Comparison of ENCODE assay signal across 8 mouse cellular contexts in the genomic region with DNA sequence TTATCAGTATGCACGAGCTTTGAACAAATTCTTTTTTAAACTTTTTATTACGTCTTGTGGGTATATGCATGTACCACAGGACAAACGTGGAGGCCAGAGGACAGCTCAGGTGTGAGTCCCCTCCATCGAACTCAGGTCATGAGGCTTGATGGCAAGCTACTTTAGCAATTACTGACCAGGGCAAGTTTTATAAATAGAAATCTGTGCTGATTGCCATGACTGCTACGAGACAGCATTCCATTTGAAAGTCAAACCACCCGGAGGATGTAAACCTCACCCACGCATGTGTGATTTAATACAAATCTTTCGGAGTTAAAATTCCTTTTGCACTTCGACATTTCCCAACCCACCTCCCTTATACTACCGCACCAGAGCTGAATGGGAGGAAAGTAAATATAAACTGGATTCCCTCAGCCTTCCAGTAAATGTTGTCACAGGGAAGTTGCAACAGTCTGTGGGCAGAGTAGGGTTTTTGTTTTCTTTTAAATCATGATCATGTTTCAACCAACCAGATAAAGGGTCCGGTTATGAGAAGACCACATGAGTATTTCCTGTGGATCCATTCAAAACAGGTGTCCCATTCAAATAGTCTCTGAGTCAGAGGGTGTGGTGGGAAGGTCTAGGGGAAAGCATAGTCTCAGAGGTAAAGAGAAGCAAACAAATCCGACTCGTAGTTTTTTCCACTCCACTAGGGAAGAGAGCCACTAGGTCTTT. TPM values are rescaled to one million over a fixed set of nuclear protein-coding genes. Genes with fewer than 3 reads are reported as not detected.
DNase-seq lines count a peak whose midpoint lies in the region; ATAC-seq lines count a peak whose summit lies in the region.

No protein-coding gene starts in this region.

- H3K4me2 ChIP-seq in heart, embryonic 16.5 days (ENCODE audit: low read depth, low read length): peak overlapping the region; percentile 81
- peak overlapping the region; percentile 83 for H3K4me2 ChIP-seq in liver, embryonic 16.5 days (ENCODE audit: low read depth, low read length)

- peaks cover 24% of the 10 kb centered on the region for H3K4me1 ChIP-seq in heart, embryonic 16.5 days (ENCODE audit: control insufficient read depth, insufficient read depth, low read length)
- H3K4me1 ChIP-seq in liver, embryonic 16.5 days (ENCODE audit: control insufficient read depth, low read depth, low read length): peaks cover 25% of the 10 kb centered on the region

- H3K36me3 ChIP-seq in heart, embryonic 16.5 days (ENCODE audit: control insufficient read depth, insufficient read depth): no peaks in the 10 kb centered on the region
- H3K36me3 ChIP-seq in liver, embryonic 16.5 days (ENCODE audit: control insufficient read depth, insufficient read depth): no peaks in the 10 kb centered on the region

- H3K9ac ChIP-seq in heart, embryonic 16.5 days (ENCODE audit: low read length): peak overlapping the region; percentile 92
- peak overlapping the region; percentile 71; the same call in 1 of the 2 replicates for H3K9ac ChIP-seq in liver, embryonic 16.5 days (ENCODE audit: low read depth, low read length)

- peak overlapping the region; percentile 81 for H3K4me3 ChIP-seq in heart, embryonic 16.5 days (ENCODE audit: low read length)
- H3K4me3 ChIP-seq in liver, embryonic 16.5 days (ENCODE audit: low read depth, low read length): peak overlapping the region; percentile 74

- H3K27ac ChIP-seq in heart, embryonic 16.5 days (ENCODE audit: low read length): no peak overlapping the region
- peak overlapping the region; percentile 53; the same call in 1 of the 2 replicates for H3K27ac ChIP-seq in liver, embryonic 16.5 days (ENCODE audit: low read length)

- DNase-seq in kidney, adult 11 months: peak; percentile 9
- DNase-seq in kidney, adult 18-20 months: no peak
- peak; percentile 38 for DNase-seq in cerebellum, adult 9-11 months
- no peak for DNase-seq in urinary bladder, postnatal 36 days (ENCODE audit: low spot score in 2 of 2)
- no peak for DNase-seq in right cerebral cortex, postnatal 36 days (ENCODE audit: low spot score in 2 of 2)
- DNase-seq in yolk sac, embryonic 10.5 days (ENCODE audit: low spot score): no peak

- no peak for ATAC-seq in heart, embryonic 16.5 days (replicated peaks; ENCODE audit: extremely low read depth, insufficient read depth, low FRiP score)
- ATAC-seq in liver, embryonic 16.5 days (ENCODE audit: low read depth): peak; percentile 26; the same call in 1 of the 2 replicates

- no peaks in the 10 kb centered on the region for H3K27me3 ChIP-seq in heart, embryonic 16.5 days (ENCODE audit: control insufficient read depth, insufficient read depth, low read length)
- no peaks in the 10 kb centered on the region for H3K27me3 ChIP-seq in liver, embryonic 16.5 days (ENCODE audit: control insufficient read depth, insufficient read depth, low read depth, low read length)

- WGBS in heart, embryonic 16.5 days: 18% methylated on average over 13 of the region's 13 CpGs
- 24% methylated on average over 13 of the region's 13 CpGs for WGBS in liver, embryonic 16.5 days (ENCODE audit: insufficient replicate concordance)

- no peaks in the 10 kb centered on the region for H3K9me3 ChIP-seq in heart, embryonic 16.5 days (replicated peaks; ENCODE audit: control insufficient read depth, low read length)
- H3K9me3 ChIP-seq in liver, embryonic 16.5 days (replicated peaks; ENCODE audit: control insufficient read depth, low read length): no peaks in the 10 kb centered on the region

RNA-seq across cellular contexts. Expression of a gene that starts 0.7 kb away (rescaled TPM):
- 69.5 and 71.3 TPM in 2 replicates for polyA plus RNA-seq in heart, embryonic 16.5 days (2015; fragmentation: Nextera tagmentation; extraction: Ambion mirVana)
- 14.1 and 18.0 TPM in 2 replicates for polyA plus RNA-seq in liver, embryonic 16.5 days (2015; fragmentation: Nextera tagmentation; extraction: Ambion mirVana)

Comparison
In these comparisons a context has a peak if more than half of its experiments do, and no peak if none do; other contexts are left out.
1. DNase-seq: peak in kidney, adult 11 months (single experiment) and cerebellum, adult 9-11 months (single experiment); none in kidney, adult 18-20 months (single experiment), urinary bladder, postnatal 36 days (0 of 2), right cerebral cortex, postnatal 36 days (0 of 2) and yolk sac, embryonic 10.5 days (single experiment).